Mouse (Mus musculus) stomach, postnatal 0 days (tissue): ENCODE data around the gene Slc22a18.

Source experiments
- CTCF ChIP-seq: IDR thresholded peaks from 2 replicates; pipeline ENCODE4 v1.5.1; 2016; ENCODE audit warnings: antibody characterized with exemption, low read depth, mild to moderate bottlenecking, moderate library complexity
- EP300 ChIP-seq: optimal IDR thresholded peaks from 2 replicates; pipeline ENCODE3; 2016; ENCODE audit warnings: antibody characterized with exemption

GRCm38 (mm10) chr7:143500912-143501311, 27.4 kb downstream of the Slc22a18 start:
- TF ChIP-seq CTCF, result no peak
- no peak for TF ChIP-seq EP300
